Mouse (Mus musculus): Measurements from ENCODE around the gene Sds. TPM values are rescaled to one million over a fixed set of nuclear protein-coding genes. Genes with fewer than 3 reads are reported as not detected.

Sds gene
- not detected in 2 replicates for polyA plus RNA-seq (2012; rRNA removed)

DNA sequence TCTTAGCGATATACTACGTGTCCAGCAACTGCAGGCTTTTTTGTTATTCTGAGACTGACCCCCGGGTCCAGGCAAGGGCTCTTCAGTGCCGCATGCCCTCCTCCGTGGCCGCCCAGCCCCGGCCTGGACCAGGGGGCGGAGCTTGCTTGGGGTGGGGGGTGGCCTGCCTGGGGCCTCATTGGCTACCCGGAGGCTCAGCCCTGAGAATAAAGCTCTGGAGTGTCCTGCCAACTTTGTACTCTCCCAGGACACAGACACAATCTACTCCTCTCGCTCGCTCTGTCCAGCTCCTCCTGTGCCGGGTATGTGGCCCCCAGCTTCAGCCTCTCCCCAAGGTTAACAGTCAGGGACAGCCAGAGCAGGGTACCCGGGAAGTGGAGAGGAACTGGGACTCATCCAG is at the start of gene Sds:
TSS of gene Sds (plus strand) at position 231 of the 400 bp plus-strand sequence.
- Histone ChIP-seq H3K4me3 (ENCODE audit: insufficient read depth, low read depth, low read length) (no peak within 1 kb of the TSS), H3K36me3 (ENCODE audit: control insufficient read depth, insufficient read depth, low read length) (no peaks in the 10 kb centered on the region), H3K27me3 (replicated peaks; ENCODE audit: control insufficient read depth, insufficient read depth, low read length) (no peaks in the 10 kb centered on the region), H3K4me1 (ENCODE audit: control insufficient read depth, insufficient read depth, low read length) (no peaks in the 10 kb centered on the region), H3K27ac (ENCODE audit: insufficient read depth, low read depth, low read length) (no peak within 1 kb of the TSS)
- TF ChIP-seq CTCF (conservative IDR thresholded peaks at IDR 0.05; ENCODE audit: insufficient read depth, insufficient read length, low read depth, low read length) (no peak), POLR2A (IDR thresholded peaks at IDR 0.05; ENCODE audit: low read depth, low read length) (no peak)
- DNase-seq: no peak
- WGBS: 18% methylated on average over 13 of the region's 13 CpGs

DNA sequence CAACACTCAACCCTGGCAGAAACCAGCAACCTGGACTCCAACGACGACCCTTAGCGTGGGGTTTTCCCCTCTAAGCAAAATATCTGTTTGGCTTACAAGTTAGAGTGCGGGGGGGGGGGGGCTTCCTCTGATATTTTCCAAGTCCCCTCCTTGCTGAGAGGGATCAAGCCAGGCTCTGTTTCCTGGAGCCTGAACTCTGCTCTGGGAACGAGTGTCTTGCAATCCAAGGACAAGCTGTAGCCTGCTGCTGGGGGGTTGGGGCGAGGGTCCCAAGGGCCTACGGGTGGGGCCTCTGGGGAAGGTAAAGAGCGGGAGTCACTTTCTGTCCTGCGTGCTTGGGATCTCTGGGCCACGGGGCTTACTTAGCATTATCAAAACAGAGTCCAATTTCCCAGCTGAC is 49.8 kb upstream of the Sds start:
- 3% methylated on average over 10 of the region's 10 CpGs for WGBS
- no peak overlapping the region for H3K4me3 ChIP-seq (ENCODE audit: insufficient read depth, low read depth, low read length)
- no peaks in the 10 kb centered on the region for H3K36me3 ChIP-seq (ENCODE audit: control insufficient read depth, insufficient read depth, low read length)
- peaks cover 3% of the 10 kb centered on the region; the same call in 1 of the 2 replicates for H3K27me3 ChIP-seq (replicated peaks; ENCODE audit: control insufficient read depth, insufficient read depth, low read length)
- H3K27ac ChIP-seq (ENCODE audit: insufficient read depth, low read depth, low read length): no peak overlapping the region
- H3K4me1 ChIP-seq (ENCODE audit: control insufficient read depth, insufficient read depth, low read length): no peaks in the 10 kb centered on the region
- no peak for TF ChIP-seq CTCF (conservative IDR thresholded peaks at IDR 0.05; ENCODE audit: insufficient read depth, insufficient read length, low read depth, low read length)
- TF ChIP-seq POLR2A (IDR thresholded peaks at IDR 0.05; ENCODE audit: low read depth, low read length): no peak
- DNase-seq: no peak

DNA sequence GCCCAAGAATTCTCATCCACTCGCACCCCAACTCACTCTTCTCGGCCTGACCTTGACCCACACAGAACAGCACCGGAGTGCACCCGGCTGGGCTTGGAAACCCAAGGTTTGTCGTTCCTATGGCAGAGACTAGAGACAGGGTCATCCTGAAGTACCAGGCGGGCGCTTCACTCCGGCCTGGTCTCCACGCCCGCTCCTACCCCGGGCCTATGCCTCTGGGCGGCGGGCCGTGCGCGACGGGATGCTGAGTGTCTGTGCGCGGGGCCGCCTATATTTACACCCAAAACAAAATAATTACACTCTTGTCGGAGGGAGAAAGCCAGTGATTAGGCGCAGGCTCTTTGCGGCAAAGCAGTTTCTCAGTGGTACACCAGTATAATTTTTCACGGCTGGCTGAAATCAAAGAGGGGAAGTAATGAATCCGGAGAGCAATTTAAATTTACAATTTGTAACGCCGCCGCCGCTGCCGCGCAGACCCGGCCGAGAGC is 48.8 kb upstream of the Sds start:
- Histone ChIP-seq H3K27ac (ENCODE audit: insufficient read depth, low read depth, low read length) (no peak overlapping the region), H3K4me1 (ENCODE audit: control insufficient read depth, insufficient read depth, low read length) (no peaks in the 10 kb centered on the region), H3K36me3 (ENCODE audit: control insufficient read depth, insufficient read depth, low read length) (no peaks in the 10 kb centered on the region), H3K4me3 (ENCODE audit: insufficient read depth, low read depth, low read length) (no peak overlapping the region), H3K27me3 (replicated peaks; ENCODE audit: control insufficient read depth, insufficient read depth, low read length) (peaks cover 5% of the 10 kb centered on the region; the same call in 1 of the 2 replicates)
- no peak for DNase-seq
- TF ChIP-seq POLR2A (IDR thresholded peaks at IDR 0.05; ENCODE audit: low read depth, low read length): no peak
- TF ChIP-seq CTCF (conservative IDR thresholded peaks at IDR 0.05; ENCODE audit: insufficient read depth, insufficient read length, low read depth, low read length): no peak
- under 1% methylated on average over 33 of the region's 33 CpGs for WGBS

DNA sequence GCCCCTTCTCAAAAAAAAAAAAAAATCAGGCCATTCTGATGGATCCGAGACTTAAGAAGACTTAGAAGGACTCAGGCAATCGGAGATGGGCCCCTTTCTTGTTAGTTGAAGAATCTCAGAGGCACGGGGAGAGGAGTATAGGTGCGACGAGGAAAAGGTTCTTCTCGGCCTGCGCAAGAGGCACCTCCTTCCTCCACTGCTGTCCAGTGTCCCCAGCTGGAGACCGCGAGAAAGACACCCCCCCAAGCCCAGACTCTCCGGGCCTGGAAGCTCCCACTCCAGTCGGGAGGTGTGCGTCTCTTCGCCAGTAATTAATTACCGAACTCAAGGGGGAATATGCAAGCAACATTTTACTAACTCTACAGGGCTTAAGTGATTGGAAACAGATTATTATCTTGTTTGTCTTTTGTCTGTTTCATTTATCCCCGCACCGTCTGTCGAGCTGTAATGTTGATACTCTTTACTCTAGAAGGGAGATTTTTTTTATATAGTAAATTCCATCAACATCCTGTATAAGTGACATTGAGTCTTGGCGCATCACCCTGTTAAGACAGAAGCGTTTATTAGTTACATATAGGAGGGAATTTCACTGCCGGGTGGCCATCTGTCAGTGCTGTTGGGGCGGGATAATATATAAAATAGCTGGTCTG is 48.0 kb upstream of the Sds start:
- Histone ChIP-seq H3K27ac (ENCODE audit: insufficient read depth, low read depth, low read length) (no peak overlapping the region), H3K4me3 (ENCODE audit: insufficient read depth, low read depth, low read length) (no peak overlapping the region), H3K36me3 (ENCODE audit: control insufficient read depth, insufficient read depth, low read length) (no peaks in the 10 kb centered on the region), H3K27me3 (replicated peaks; ENCODE audit: control insufficient read depth, insufficient read depth, low read length) (peaks cover 5% of the 10 kb centered on the region), H3K4me1 (ENCODE audit: control insufficient read depth, insufficient read depth, low read length) (no peaks in the 10 kb centered on the region)
- no peak for TF ChIP-seq CTCF (conservative IDR thresholded peaks at IDR 0.05; ENCODE audit: insufficient read depth, insufficient read length, low read depth, low read length)
- no peak for TF ChIP-seq POLR2A (IDR thresholded peaks at IDR 0.05; ENCODE audit: low read depth, low read length)
- no peak for DNase-seq
- 2% methylated on average over 21 of the region's 21 CpGs for WGBS

DNA sequence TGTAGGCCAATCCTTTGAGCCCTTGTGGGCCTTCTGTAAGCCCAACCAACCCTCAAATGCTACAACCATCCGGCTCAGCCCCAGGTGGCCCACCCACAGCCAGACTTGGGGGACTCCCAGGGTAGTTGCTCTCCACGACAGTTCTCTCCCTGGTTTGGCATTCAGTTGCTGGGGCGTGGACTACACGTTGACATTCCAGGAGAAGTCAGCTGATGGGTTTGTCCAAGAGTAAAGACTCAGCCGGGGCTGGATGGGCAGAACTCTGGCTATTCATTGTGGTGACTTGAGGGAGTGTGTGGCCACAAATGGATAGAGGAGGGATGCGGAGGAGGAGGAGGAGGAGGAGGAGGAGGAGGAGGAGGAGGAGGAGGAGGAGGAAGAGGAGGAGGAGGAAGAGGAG is 47.3 kb upstream of the Sds start:
- WGBS: 5% methylated on average over 5 of the region's 6 CpGs
- peaks cover 5% of the 10 kb centered on the region for H3K27me3 ChIP-seq (replicated peaks; ENCODE audit: control insufficient read depth, insufficient read depth, low read length)
- H3K4me3 ChIP-seq (ENCODE audit: insufficient read depth, low read depth, low read length): no peak overlapping the region
- H3K4me1 ChIP-seq (ENCODE audit: control insufficient read depth, insufficient read depth, low read length): no peaks in the 10 kb centered on the region
- no peak for DNase-seq
- H3K36me3 ChIP-seq (ENCODE audit: control insufficient read depth, insufficient read depth, low read length): no peaks in the 10 kb centered on the region
- no peak for TF ChIP-seq CTCF (conservative IDR thresholded peaks at IDR 0.05; ENCODE audit: insufficient read depth, insufficient read length, low read depth, low read length)
- TF ChIP-seq POLR2A (IDR thresholded peaks at IDR 0.05; ENCODE audit: low read depth, low read length): no peak
- no peak overlapping the region for H3K27ac ChIP-seq (ENCODE audit: insufficient read depth, low read depth, low read length)

DNA sequence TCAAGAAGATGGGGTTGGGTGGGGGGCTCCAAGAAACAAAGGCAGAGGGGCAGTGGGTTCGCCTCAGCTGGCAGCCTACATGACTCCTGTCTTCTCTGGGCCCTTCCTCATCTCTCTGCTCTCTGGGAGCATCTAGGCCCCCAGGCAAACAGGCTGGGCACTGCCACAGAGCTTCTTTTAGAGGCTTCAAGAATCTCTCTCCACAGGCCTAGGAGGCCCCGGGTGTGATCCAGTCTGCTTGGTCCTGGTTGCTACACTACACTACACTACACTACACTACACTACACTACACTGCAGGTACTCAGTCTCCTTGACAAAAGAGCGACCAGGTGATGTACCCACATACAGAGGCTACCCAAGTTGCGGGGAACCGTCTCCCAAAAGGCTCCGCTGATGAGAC is 46.6 kb upstream of the Sds start:
- Histone ChIP-seq H3K4me3 (ENCODE audit: insufficient read depth, low read depth, low read length) (no peak overlapping the region), H3K27ac (ENCODE audit: insufficient read depth, low read depth, low read length) (no peak overlapping the region), H3K4me1 (ENCODE audit: control insufficient read depth, insufficient read depth, low read length) (no peaks in the 10 kb centered on the region), H3K36me3 (ENCODE audit: control insufficient read depth, insufficient read depth, low read length) (no peaks in the 10 kb centered on the region), H3K27me3 (replicated peaks; ENCODE audit: control insufficient read depth, insufficient read depth, low read length) (peaks cover 5% of the 10 kb centered on the region)
- WGBS: 6% methylated on average over 6 of the region's 6 CpGs
- no peak for TF ChIP-seq CTCF (conservative IDR thresholded peaks at IDR 0.05; ENCODE audit: insufficient read depth, insufficient read length, low read depth, low read length)
- no peak for TF ChIP-seq POLR2A (IDR thresholded peaks at IDR 0.05; ENCODE audit: low read depth, low read length)
- DNase-seq: no peak

DNA sequence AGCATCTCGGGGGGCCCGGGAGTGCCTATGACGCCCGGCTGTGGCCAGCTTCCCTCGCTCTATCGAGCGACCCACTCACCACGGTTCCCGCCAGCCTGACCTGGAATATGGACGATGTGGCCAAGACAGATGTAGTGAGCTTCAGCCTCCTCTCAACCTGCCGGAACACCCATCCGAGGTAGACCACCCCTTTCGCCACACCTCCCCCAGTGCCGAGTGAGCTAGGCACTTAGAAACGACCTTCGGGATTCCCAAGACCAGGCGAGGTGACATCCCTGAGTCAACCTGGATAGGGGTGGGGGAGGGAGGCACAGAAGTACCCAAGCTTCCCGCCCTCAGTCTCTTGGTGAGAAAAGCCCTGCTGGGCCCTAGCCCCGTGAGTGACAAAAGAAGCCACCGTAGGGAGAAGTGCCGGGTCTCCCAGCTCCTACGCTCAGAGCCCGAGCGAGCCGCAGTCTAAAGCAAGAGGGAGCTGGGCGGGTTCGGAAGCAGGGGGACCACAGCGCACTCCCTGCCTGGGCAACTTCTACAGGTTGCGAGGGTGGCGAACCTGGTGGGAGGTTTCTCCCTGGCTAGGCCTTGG is 45.2 kb upstream of the Sds start:
- WGBS: 3% methylated on average over 30 of the region's 30 CpGs
- H3K4me1 ChIP-seq (ENCODE audit: control insufficient read depth, insufficient read depth, low read length): no peaks in the 10 kb centered on the region
- peaks cover 4% of the 10 kb centered on the region; the same call in 1 of the 2 replicates for H3K27me3 ChIP-seq (replicated peaks; ENCODE audit: control insufficient read depth, insufficient read depth, low read length)
- no peak for DNase-seq
- TF ChIP-seq CTCF (conservative IDR thresholded peaks at IDR 0.05; ENCODE audit: insufficient read depth, insufficient read length, low read depth, low read length): no peak
- TF ChIP-seq POLR2A (IDR thresholded peaks at IDR 0.05; ENCODE audit: low read depth, low read length): no peak
- H3K27ac ChIP-seq (ENCODE audit: insufficient read depth, low read depth, low read length): no peak overlapping the region
- no peaks in the 10 kb centered on the region for H3K36me3 ChIP-seq (ENCODE audit: control insufficient read depth, insufficient read depth, low read length)
- H3K4me3 ChIP-seq (ENCODE audit: insufficient read depth, low read depth, low read length): no peak overlapping the region
